In the genomic region with DNA sequence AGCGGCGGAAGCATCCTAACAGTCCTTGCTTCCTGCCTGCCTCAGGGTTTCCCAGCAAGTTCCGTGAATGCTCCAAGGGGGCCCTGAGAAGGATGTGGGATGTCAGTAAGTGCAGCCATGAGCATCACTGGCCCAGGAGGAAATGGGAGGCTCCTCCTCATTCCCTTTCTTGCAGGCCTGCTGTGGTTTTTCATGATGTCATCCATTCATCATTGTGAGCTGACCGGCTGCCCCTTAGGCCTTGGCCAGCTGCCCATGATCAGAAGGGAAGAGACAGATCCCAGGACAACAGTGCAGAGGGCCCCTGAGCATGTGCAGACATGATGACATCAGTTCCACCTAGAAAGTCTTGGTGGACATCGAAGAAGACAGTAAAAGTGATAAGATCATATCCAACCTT, we compare ENCODE assay signal across 11 mouse cellular contexts. TPM values are rescaled to one million over a fixed set of nuclear protein-coding genes. Genes with fewer than 3 reads are reported as not detected.
DNase-seq lines count a peak whose midpoint lies in the region; ATAC-seq lines count a peak whose summit lies in the region.
"Had no signal": no experiment of that assay in that cellular context is flagged by ENCODE, and none has a peak within 500 bp of the region (broad histone marks: within the 10 kb centered on the region; RNA-seq: fewer than 3 reads in every experiment).

Gene Fam71f1 (plus strand): TSS at position 262 of the 400 bp plus-strand sequence.

- H3K27me3 ChIP-seq in hindbrain, embryonic 10.5 days (ENCODE audit: insufficient read depth, poor library complexity, severe bottlenecking): no peaks in the 10 kb centered on the region
- no peaks in the 10 kb centered on the region for H3K27me3 ChIP-seq in hindbrain, embryonic 12.5 days
- H3K27me3 ChIP-seq in heart, embryonic 16.5 days (ENCODE audit: control insufficient read depth, insufficient read depth, low read length): no peaks in the 10 kb centered on the region
- H3K27me3 ChIP-seq in midbrain, embryonic 15.5 days (replicated peaks): no peaks in the 10 kb centered on the region
- H3K27me3 ChIP-seq: limb, embryonic 13.5 days had no signal

- no peaks in the 10 kb centered on the region for H3K9me3 ChIP-seq in hindbrain, embryonic 10.5 days
- H3K9me3 ChIP-seq in hindbrain, embryonic 12.5 days (replicated peaks): no peaks in the 10 kb centered on the region
- no peaks in the 10 kb centered on the region for H3K9me3 ChIP-seq in heart, embryonic 16.5 days (replicated peaks; ENCODE audit: control insufficient read depth, low read length)
- no peaks in the 10 kb centered on the region for H3K9me3 ChIP-seq in midbrain, embryonic 15.5 days
- H3K9me3 ChIP-seq: limb, embryonic 13.5 days had no signal

- H3K27ac ChIP-seq in hindbrain, embryonic 10.5 days: no peak within 1 kb of the TSS
- H3K27ac ChIP-seq in hindbrain, embryonic 12.5 days: no peak within 1 kb of the TSS
- peak within 1 kb of the TSS; percentile 61 for H3K27ac ChIP-seq in heart, embryonic 16.5 days (ENCODE audit: low read length)
- no peak within 1 kb of the TSS for H3K27ac ChIP-seq in midbrain, embryonic 15.5 days
- H3K27ac ChIP-seq: limb, embryonic 13.5 days had no signal

- H3K36me3 ChIP-seq in hindbrain, embryonic 10.5 days: no peaks in the 10 kb centered on the region
- no peaks in the 10 kb centered on the region for H3K36me3 ChIP-seq in hindbrain, embryonic 12.5 days
- no peaks in the 10 kb centered on the region for H3K36me3 ChIP-seq in heart, embryonic 16.5 days (ENCODE audit: control insufficient read depth, insufficient read depth)
- no peaks in the 10 kb centered on the region for H3K36me3 ChIP-seq in midbrain, embryonic 15.5 days (replicated peaks)
- H3K36me3 ChIP-seq: limb, embryonic 13.5 days had no signal

- 81% methylated on average over 5 of the region's 5 CpGs for WGBS in hindbrain, embryonic 10.5 days
- WGBS in hindbrain, embryonic 12.5 days: 57% methylated on average over 3 of the region's 5 CpGs
- WGBS in heart, embryonic 16.5 days: 43% methylated on average over 5 of the region's 5 CpGs
- WGBS in midbrain, embryonic 15.5 days: 73% methylated on average over 5 of the region's 5 CpGs

- no peak within 1 kb of the TSS for H3K9ac ChIP-seq in hindbrain, embryonic 12.5 days
- H3K9ac ChIP-seq in heart, embryonic 16.5 days (ENCODE audit: low read length): no peak within 1 kb of the TSS
- no peak within 1 kb of the TSS for H3K9ac ChIP-seq in midbrain, embryonic 15.5 days
- H3K9ac ChIP-seq: limb, embryonic 13.5 days had no signal

- ATAC-seq in hindbrain, embryonic 12.5 days (ENCODE audit: low FRiP score): no peak
- ATAC-seq in heart, embryonic 16.5 days (replicated peaks; ENCODE audit: extremely low read depth, insufficient read depth, low FRiP score): peak; percentile 85
- no peak for ATAC-seq in midbrain, embryonic 15.5 days (replicated peaks)

- peak; percentile 10 for DNase-seq in hindbrain, embryonic 10.5 days (ENCODE audit: low spot score)
- peak; percentile 80 for DNase-seq in adrenal gland, adult 2 months
- DNase-seq in lung, postnatal 10 days: peak; percentile 76
- DNase-seq in left cerebral cortex, postnatal 25 days (ENCODE audit: low spot score in 2 of 2): no peak
- DNase-seq in thymus, postnatal 10 days (ENCODE audit: low spot score in 2 of 2): no peak

- peaks cover 6% of the 10 kb centered on the region; the same call in 1 of the 2 replicates for H3K4me1 ChIP-seq in hindbrain, embryonic 10.5 days (replicated peaks)
- no peaks in the 10 kb centered on the region for H3K4me1 ChIP-seq in hindbrain, embryonic 12.5 days
- H3K4me1 ChIP-seq in heart, embryonic 16.5 days (ENCODE audit: control insufficient read depth, insufficient read depth, low read length): no peaks in the 10 kb centered on the region
- no peaks in the 10 kb centered on the region for H3K4me1 ChIP-seq in midbrain, embryonic 15.5 days
- H3K4me1 ChIP-seq: limb, embryonic 13.5 days had no signal

- intact Hi-C loops in left cerebral cortex, postnatal 25 days (cut with DNase I): no loop called here

- no peak within 1 kb of the TSS for H3K4me3 ChIP-seq in hindbrain, embryonic 10.5 days
- no peak within 1 kb of the TSS for H3K4me3 ChIP-seq in hindbrain, embryonic 12.5 days
- H3K4me3 ChIP-seq in heart, embryonic 16.5 days (ENCODE audit: low read length): no peak within 1 kb of the TSS
- no peak within 1 kb of the TSS for H3K4me3 ChIP-seq in midbrain, embryonic 15.5 days
- H3K4me3 ChIP-seq: limb, embryonic 13.5 days had no signal

- no peak within 1 kb of the TSS for H3K4me2 ChIP-seq in hindbrain, embryonic 12.5 days (replicated peaks)
- H3K4me2 ChIP-seq in heart, embryonic 16.5 days (ENCODE audit: low read depth, low read length): no peak within 1 kb of the TSS
- H3K4me2 ChIP-seq in midbrain, embryonic 15.5 days: no peak within 1 kb of the TSS
- H3K4me2 ChIP-seq: limb, embryonic 13.5 days had no signal

RNA-seq across cellular contexts. Expression of gene Fam71f1, which starts in this region (rescaled TPM):
- 0.22 TPM in 1 of 2 replicates, not detected in the other for polyA plus RNA-seq in hindbrain, embryonic 10.5 days (2016; fragmentation: Nextera tagmentation; extraction: Ambion mirVana)
- 0.27 TPM in 1 of 2 replicates, not detected in the other for polyA plus RNA-seq in hindbrain, embryonic 12.5 days (2016; fragmentation: Nextera tagmentation; extraction: Ambion mirVana)
- total RNA-seq in adrenal gland, adult 2 months (2021): not detected
- not detected in 2 replicates for polyA plus RNA-seq in adrenal gland, adult 2 months (2012; rRNA removed)
- not detected in 2 replicates for polyA plus RNA-seq in heart, embryonic 16.5 days (2015; fragmentation: Nextera tagmentation; extraction: Ambion mirVana)
- total RNA-seq in left cerebral cortex, postnatal 25 days (2021): not detected
- polyA plus RNA-seq in midbrain, embryonic 15.5 days (2015; fragmentation: Nextera tagmentation; extraction: Ambion mirVana): not detected in 2 replicates
- polyA plus RNA-seq: cortical plate, adult 2 months; spleen, adult 2 months had no signal

Comparison
In these comparisons a context has a peak if more than half of its experiments do, and no peak if none do; other contexts are left out.
1. Peak in DNase-seq in hindbrain, embryonic 10.5 days; RNA of the gene not detected or under 1 TPM.
2. Peak in DNase-seq in adrenal gland, adult 2 months; RNA of the gene not detected or under 1 TPM.
3. Peak in ATAC-seq and H3K27ac ChIP-seq in heart, embryonic 16.5 days; RNA of the gene not detected or under 1 TPM.